Mouse (Mus musculus): Measurements from ENCODE around the gene Fn1. TPM values are rescaled to one million over a fixed set of nuclear protein-coding genes. Genes with fewer than 3 reads are reported as not detected.

Gene Fn1
- total RNA-seq, 2 experiments from 2014 or later: 4.5 to 7.2 TPM

DNA sequence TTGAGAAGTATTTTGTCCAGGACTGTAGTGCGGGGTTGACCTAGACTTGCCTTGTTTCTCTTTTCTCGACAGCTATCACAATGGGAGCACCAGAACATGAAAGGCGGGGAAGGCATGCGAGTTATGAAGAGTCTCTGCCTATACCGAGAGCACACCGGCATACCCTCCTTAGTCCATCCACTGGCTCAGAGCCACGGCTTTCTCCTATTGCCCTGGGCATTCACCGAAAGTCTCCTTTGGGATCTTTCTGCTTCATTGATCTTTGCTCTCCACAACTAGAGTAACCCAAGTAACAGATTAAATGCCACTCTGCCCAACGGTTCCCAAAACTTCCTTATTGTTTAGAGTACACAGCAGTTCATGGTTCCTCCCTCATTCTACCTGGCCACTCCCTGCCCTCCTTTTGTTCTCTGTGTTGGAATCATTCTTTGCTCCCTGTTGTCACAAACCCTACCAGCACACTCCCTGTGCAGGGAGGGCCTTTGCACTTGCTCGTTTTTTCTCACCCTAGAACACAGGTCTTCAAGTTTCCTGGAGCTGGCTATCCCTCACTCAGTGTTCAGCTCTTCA lies 102.3 kb downstream of the Fn1 start:
- no peak for ATAC-seq (replicated peaks; ENCODE audit: poor library complexity, severe bottlenecking)

DNA sequence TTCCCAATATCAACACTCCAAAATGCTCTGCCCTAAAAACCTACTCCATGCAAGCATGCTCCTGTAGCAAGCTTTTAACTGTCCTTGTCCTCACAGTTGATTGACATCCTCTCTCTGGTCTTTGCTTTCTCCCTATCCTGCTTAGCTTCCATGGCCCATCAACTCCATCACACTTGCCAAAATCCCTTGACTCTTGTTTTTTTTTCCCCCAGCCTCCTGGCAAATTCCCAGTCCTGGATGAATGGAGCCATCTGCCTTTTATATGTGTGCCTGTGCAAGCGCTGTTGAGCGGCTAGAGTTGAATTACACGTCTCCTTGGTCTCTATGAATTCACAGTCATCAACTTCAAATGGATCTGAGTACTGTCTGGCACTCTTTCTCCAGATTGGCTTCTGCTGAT lies 112.6 kb downstream of the Fn1 start:
- ATAC-seq (replicated peaks; ENCODE audit: poor library complexity, severe bottlenecking): no peak

DNA sequence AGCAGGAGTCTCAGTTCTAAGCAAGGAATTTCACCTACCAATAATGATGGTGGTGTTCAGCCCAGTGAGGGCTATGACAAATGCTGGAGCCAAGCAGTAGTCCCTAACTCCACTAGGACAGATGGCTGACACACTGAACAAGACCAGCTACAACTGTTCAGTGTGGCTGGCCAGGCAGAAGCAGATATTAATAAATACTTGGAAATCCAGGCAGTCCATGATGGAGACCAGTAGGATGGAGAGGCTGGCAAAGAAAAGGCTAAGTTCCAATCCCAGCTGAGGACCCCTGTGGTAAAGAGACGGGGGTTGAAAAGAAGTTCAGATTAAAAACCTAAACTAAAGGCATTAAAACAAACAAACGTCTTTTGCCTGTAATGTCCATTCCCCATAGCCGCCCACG lies 113.4 kb downstream of the Fn1 start:
- ATAC-seq (replicated peaks; ENCODE audit: poor library complexity, severe bottlenecking): no peak

Other genes starting within 250 kb of the Fn1 start
- gene Abca12, start 238.3 kb downstream of the Fn1 start, total RNA-seq (2014; fragmentation: Nextera tagmentation): not detected in 2 replicates
- not detected in 2 replicates for gene Abca12, start 238.3 kb downstream of the Fn1 start, total RNA-seq (2017)
- 89.3 and 116 TPM in 2 replicates for gene Atic, start 96.0 kb downstream of the Fn1 start, total RNA-seq (2014; fragmentation: Nextera tagmentation)
- gene Atic, start 96.0 kb downstream of the Fn1 start, total RNA-seq (2017): 166 and 206 TPM in 2 replicates

Measured in granulocyte monocyte progenitor cell, adult 5-6 weeks (primary cell).